Mouse (Mus musculus) spleen, adult 2 months (tissue): ENCODE measurements at regions not wholly inside any gene's neighbourhood (a gene's known extent, or its start where the extent isn't known, plus 50 kb on each side); places are given as distances from the start of the nearest gene placed in this dataset.

Experiments
- CTCF ChIP-seq: fragments of 200-500 bp; IDR thresholded peaks from 2 replicates; pipeline ENCODE4 v1.5.1; 2011; ENCODE audit warnings: mild to moderate bottlenecking, inconsistent platforms; ENCODE audit not compliant: insufficient read depth, insufficient read length, insufficient replicate concordance; ENCODE audit errors: extremely low read depth
- POLR2A ChIP-seq: fragments of 200-500 bp; IDR thresholded peaks from 2 replicates; pipeline ENCODE4 v1.6.1; 2011; ENCODE audit warnings: low read depth, low read length, inconsistent platforms

GRCm38 (mm10) chr7:70524744-70525143, 158.2 kb upstream of the Nr2f2 start:
- TF ChIP-seq POLR2A (no peak), CTCF (no peak)
